Mouse (Mus musculus) G1E (cell line): ENCODE measurements around the gene Nrl.

ENCODE experiments used
- CTCF ChIP-seq: IDR thresholded peaks from 2 replicates; pipeline ENCODE4 v1.5.1; 2012; ENCODE audit warnings: low read depth, low read length, inconsistent platforms, mixed read lengths
- TAL1 ChIP-seq: conservative IDR thresholded peaks from 2 replicates; pipeline ENCODE4 v1.6.1; 2012; ENCODE audit warnings: low read depth, low read length, inconsistent platforms, mixed read lengths

DNA sequence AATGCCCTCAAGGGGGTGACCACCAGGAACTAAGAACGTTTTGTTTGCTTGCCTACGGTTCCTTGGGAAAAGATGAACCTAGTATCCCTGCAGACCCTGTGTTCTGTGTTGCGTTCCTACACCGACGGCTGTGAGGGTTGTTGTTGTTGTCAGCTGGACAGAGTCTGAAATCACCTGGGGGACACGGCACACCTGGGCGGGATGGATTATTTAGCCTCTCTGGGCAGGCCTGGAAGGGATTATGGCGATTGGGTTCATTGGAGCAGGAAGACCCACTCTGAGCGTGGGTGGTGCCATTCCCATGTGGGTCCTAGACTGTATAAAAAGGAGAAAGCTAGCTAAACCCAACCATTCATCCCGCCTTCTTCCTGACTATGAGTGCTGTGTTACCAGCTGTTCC, 37.1 kb upstream of the Nrl start:
- TF ChIP-seq CTCF (no peak), TAL1 (no peak)
